Mouse (Mus musculus): Measurements from ENCODE around the gene Tmem30a. TPM values are rescaled to one million over a fixed set of nuclear protein-coding genes. Genes with fewer than 3 reads are reported as not detected.

The Tmem30a gene
- total RNA-seq, 2 experiments from 2014 or later = 32.2 to 44.1 TPM

DNA sequence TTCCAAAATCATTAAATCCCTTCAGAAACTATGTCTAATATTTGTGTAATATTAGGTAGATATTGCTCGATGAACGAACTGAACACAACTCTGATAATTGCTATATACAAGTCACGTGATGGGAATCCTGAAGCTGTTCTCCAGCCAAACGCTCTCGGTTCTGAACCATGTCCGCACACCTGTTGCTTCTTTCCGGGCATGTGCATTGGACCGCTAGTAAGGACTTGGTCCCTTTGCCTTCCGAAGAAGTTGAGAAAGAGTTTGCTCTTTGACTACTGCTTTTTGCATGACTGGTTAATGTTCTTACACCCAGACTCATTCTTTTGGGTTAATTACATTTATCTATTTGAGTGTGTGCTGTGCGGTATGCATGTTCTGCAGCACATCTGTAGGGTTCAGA lies 12.1 kb upstream of the Tmem30a start:
- no peak for ATAC-seq (replicated peaks; ENCODE audit: low FRiP score, low TSS enrichment, poor library complexity, severe bottlenecking)

DNA sequence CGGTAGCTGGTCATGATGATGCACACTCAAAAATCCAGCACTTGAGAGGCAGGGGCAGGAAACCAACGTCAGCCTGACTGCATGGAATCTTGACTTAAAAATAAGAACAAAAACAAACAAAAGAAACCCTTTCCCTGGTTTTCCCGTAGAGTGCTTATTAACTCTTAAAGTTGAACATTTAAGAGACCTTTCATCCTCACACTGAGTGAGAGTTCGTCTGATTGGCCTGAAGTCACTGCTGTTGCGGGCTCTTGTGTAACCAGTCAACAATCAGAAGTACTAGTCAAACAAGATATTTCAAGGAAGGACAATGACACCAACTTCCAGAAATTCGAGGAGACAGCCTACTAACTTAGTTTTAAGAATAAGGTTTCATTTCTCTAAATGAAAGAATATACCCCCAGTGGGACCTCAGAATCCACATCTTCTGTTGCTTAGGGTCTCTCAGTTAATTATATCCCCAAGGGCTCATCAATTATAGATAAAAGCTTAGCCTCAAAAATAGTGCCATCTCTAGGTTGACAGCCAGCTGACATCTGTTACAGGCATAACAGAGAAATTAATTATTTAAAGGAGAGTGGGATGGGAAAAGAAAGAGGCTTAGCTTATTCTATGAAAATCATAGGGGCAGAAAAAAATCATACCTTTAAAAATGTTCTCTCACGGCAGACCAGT lies 3.3 kb upstream of the Tmem30a start:
- no peak for ATAC-seq (replicated peaks; ENCODE audit: low FRiP score, low TSS enrichment, poor library complexity, severe bottlenecking)

DNA sequence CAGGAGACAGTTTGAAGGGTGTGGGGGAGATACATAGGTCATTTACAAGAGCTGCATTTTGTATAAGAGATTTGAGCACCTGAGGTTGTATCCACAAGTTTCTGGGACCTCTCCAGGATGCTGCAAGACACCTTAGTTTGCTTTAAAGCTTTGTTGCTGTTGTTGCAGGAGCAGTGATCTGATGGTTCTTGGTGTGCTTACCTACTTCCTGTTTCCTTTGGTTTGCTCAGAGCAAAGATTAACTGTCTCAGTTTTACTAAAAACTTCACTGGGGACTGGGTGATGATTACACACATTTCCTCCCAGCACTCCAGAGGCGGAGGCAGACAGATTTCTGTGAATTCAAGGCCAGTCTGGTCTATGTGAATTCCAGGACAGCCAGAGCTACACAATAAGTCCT lies 1.8 kb upstream of the Tmem30a start:
- ATAC-seq (replicated peaks; ENCODE audit: low FRiP score, low TSS enrichment, poor library complexity, severe bottlenecking) = no peak

DNA sequence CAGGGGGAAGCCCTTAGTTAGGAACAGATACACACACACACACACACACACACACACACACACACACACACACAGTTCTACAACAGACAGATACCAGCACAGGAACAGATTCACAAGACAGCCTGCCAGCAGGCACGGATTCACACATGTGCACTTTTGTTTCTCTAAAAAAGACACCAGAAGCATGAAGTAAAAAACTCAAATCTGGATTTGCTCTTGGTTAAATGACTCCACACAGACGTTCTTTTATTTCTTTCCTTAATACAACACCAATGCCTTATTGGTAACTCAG lies 7.6 kb downstream of the Tmem30a start:
- no peak for ATAC-seq (replicated peaks; ENCODE audit: low FRiP score, low TSS enrichment, poor library complexity, severe bottlenecking)

DNA sequence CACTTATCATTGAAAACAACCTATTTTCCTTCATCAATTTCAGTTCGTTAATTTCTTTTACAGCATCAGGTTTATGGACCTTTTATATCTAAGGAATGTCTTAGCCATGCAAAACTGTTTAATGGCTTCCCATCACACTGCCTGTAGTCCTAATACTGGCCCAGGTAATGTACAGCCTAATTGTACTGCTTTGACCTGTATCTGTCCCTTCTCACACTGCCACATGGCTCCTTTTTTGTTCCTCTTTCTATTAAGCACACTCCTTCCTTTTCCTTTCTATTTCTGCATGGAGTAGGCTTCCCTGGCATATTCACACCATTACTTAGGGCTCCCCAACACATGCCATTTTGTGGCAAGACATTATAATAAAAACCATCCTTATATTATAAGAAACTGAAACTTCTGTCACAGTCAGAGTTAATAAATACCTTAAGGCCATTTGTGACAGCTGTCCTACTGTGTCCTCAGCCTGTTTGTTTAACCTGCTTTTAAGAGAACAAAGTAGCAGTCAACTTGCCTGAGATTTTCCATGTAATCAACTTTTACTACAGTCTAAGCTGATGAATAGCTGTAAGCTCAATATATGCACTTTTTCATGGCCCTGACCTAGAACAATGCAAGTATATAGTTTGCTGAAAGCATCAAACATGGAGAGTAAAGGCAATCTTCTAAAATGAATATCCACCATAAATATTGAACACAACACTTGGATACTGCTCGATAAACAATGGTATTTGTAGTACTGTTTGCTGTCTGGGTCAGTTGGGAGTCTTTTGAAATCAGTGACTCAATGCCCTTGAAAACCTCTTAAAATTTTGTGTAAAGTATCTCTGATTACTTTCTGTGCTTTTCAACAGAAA lies 8.1 kb downstream of the Tmem30a start:
- no peak for ATAC-seq (replicated peaks; ENCODE audit: low FRiP score, low TSS enrichment, poor library complexity, severe bottlenecking)

DNA sequence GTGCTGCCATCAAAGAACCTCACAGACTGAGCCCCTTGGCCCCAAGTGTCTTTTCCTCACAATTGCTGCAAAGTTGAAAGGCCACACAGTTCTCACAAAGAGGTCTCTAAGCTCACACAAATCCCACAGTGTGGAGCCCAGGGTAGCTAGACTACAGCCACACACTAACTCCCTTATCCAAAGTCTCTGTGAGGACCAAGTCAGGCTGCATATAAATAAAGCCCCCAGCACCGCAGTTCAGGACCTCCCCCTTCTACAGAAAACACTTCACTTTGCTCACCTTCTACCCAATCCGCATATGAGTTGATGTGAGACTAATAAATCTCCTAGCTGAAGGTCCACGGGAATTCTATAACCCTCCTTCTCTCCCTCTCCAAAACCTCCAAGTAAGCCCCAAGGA lies 8.9 kb downstream of the Tmem30a start:
- ATAC-seq (replicated peaks; ENCODE audit: low FRiP score, low TSS enrichment, poor library complexity, severe bottlenecking) = no peak

DNA sequence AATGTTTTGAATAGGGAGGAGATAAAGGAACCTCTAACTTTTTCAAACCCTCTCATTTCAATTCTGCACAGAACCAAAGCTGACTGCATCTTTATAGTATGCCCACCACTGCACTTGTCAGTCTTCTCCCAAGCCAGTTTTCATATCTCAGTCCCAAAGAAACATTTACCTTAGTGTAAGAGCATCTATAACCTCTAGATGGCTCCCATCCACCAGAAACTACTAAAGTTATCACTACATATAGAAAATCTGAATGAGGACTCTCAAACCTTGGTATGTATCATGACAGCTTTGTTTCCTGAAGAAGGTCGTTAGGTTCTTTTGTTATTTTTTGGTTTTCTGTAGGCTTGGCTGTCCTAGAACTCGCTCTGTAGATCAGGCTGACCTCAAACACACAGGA lies 14.0 kb downstream of the Tmem30a start:
- ATAC-seq (replicated peaks; ENCODE audit: low FRiP score, low TSS enrichment, poor library complexity, severe bottlenecking) = peak; percentile 82

- no peak for ATAC-seq (replicated peaks; ENCODE audit: low FRiP score, low TSS enrichment, poor library complexity, severe bottlenecking)
Observed at GRCm38 (mm10) chr9:79766991-79767545, 26.2 kb downstream of the Tmem30a start.

DNA sequence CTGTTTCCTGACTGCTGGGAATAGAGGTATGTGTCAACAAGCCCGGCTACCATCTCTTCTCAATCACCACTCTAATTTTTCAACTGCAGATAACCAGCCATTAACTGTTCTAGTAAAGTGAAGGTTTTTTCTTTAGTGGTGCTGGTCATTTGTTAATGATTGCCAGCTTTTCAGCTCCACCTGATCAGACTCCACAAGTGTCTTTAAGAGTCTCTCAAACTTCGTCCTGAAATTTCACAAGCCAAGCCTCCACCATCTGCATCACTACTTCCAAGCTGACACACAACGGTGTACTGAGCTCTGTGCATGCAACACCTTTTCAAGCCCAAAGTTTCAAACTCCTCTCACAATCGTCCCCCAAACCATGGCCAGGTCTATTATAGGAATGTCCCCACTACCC lies 28.0 kb downstream of the Tmem30a start:
- no peak for ATAC-seq (replicated peaks; ENCODE audit: low FRiP score, low TSS enrichment, poor library complexity, severe bottlenecking)

DNA sequence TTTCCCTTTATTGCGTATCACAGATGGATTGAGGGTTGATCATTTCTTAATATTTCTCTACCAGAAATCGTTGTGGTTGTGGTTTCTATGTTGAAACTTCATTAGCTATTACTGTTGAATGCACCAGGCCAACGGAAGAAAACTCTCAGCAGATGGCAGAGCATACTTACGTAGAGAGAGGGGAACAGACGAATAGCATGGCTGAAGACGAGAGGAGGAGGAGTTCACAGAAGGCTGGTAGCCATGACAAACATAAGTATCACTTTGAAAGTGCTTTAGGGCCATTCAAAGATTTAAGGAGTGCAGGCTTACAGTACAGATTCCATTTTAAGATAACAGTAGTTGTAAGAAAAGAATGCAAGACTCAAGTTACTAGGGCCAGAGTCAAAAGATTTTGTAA lies 30.8 kb downstream of the Tmem30a start:
- no peak for ATAC-seq (replicated peaks; ENCODE audit: low FRiP score, low TSS enrichment, poor library complexity, severe bottlenecking)

GRCm38 (mm10) chr9:79760076-79760475 lies 33.2 kb downstream of the Tmem30a start:
- peak; percentile 30 for ATAC-seq (replicated peaks; ENCODE audit: low FRiP score, low TSS enrichment, poor library complexity, severe bottlenecking)

DNA sequence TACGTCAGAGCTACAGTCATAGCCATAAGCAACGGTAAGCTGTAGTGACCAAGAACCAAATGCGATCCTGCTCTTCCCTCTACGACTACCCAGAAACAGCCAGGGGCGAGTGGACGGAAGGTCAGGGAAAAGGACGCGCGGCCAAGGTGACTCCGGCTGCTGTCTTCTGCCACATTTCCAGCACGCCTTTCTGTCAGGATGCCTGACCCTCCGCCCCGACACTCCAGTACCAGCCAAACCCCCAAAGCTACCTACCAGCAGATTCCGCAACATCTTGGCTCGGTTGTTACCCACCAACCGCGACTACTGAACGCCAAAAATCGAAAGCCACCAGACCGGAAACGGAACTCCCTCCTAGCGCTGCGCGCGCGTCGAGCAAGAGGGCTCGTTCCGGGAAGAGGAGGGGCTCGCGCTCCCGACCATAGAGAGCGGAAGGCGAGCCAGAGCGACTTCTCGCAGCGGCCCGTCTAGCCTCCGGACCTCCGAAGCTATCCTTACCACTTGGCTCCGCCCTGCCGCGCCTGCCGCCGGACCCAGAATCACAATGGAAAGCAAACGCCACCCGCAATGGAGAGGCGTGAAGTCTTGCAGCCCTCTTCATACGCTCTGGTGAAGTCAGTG lies 33.8 kb downstream of the Tmem30a start, which contains the start of gene Cox7a2:
Gene Cox7a2, minus strand, starts transcription at position 494 of the 621 bp plus-strand sequence.
- peak; percentile 99 for ATAC-seq (replicated peaks; ENCODE audit: low FRiP score, low TSS enrichment, poor library complexity, severe bottlenecking)

DNA sequence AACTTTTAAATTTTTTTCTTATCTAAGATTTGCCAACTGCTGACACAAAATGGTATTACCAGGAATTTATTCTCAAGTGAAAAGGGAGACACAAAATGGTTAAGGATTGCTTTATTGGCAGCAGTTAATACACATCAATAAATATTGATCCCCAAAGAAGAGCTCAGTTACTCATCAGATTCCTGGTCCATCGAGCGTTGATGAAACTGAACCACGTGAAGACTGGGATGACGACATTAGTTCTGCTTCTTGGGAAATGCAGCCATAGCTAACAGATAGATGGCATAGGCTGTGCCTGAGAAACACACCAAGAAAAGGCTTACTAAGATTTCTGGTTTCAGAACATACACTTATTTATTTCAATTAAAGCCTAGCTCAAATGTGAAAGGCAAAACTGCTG lies 38.0 kb downstream of the Tmem30a start:
- no peak for ATAC-seq (replicated peaks; ENCODE audit: low FRiP score, low TSS enrichment, poor library complexity, severe bottlenecking)

- ATAC-seq (replicated peaks; ENCODE audit: low FRiP score, low TSS enrichment, poor library complexity, severe bottlenecking) = no peak
Observed at GRCm38 (mm10) chr9:79751846-79752245, 41.5 kb downstream of the Tmem30a start.

DNA sequence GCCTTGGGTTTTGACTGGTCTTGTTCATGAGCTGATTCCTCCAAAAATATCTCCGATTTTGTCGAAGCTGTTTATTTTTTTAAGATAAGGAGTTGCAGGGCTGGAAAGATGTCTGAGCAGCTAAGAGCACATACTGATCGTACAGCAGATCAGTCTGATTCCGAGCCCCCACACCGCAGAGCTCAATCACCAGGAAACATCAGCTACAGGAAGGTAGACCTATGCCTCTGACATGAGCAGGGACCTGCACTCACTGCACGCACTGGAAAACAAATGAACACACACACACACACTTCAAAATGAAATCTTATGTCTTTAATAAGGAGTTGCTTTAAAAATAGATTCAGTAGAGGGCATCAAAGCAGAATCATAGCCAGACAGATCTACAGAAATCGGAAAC lies 42.6 kb downstream of the Tmem30a start:
- ATAC-seq (replicated peaks; ENCODE audit: low FRiP score, low TSS enrichment, poor library complexity, severe bottlenecking) = no peak

GRCm38 (mm10) chr9:79745036-79745435 lies 48.3 kb downstream of the Tmem30a start:
- no peak for ATAC-seq (replicated peaks; ENCODE audit: low FRiP score, low TSS enrichment, poor library complexity, severe bottlenecking)

- ATAC-seq (replicated peaks; ENCODE audit: low FRiP score, low TSS enrichment, poor library complexity, severe bottlenecking) = no peak
Observed at GRCm38 (mm10) chr9:79735608-79736007, 57.7 kb downstream of the Tmem30a start.

GRCm38 (mm10) chr9:79730301-79730700 lies 63.0 kb downstream of the Tmem30a start:
- ATAC-seq (replicated peaks; ENCODE audit: low FRiP score, low TSS enrichment, poor library complexity, severe bottlenecking) = no peak

DNA sequence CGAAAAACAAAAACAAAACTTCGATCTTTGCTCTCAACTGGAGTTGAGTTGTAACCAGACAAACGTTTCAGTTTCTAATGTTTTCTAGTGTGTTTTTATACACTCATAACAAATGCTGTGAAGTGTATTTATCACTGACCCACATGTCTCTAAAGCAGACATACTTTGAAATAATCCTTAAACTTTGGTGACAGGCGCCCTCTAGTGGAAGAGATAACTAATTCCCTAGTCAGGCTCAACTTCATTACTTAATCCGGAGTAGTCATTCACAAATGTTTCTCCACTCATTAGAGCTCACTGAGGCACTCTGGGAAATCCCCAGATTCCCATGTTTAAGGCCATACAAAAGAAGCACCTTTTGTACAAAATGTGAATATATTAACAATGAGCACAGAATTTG lies 70.2 kb downstream of the Tmem30a start:
- peak; percentile 72 for ATAC-seq (replicated peaks; ENCODE audit: low FRiP score, low TSS enrichment, poor library complexity, severe bottlenecking)

- no peak for ATAC-seq (replicated peaks; ENCODE audit: low FRiP score, low TSS enrichment, poor library complexity, severe bottlenecking)
Observed at GRCm38 (mm10) chr9:79721056-79721455, 72.3 kb downstream of the Tmem30a start.

Measured in megakaryocyte-erythroid progenitor cell, adult 5-6 weeks (primary cell).